ENCODE assay signal across 28 mouse cellular contexts in the genomic region with DNA sequence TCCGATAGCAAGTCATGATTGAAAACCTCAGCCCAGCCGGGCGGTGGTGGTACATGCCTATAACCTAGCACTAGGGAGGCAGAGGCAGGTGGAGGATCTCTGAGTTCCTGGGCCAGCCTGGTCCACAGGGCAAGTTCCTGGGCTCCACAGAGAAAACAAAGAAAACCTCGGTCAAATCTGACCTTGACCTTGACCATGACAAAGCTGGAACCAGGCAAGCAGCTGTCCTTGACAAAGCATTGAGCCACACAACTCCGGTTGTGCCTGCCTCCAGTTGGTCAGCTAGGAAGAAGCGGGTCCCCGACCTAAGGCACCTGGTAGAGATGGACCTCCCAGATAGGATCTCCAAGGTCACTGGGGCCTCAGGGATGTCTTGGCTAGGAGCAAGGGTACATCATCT. TPM values are rescaled to one million over a fixed set of nuclear protein-coding genes. Genes with fewer than 3 reads are reported as not detected.
DNase-seq lines count a peak whose midpoint lies in the region; ATAC-seq and TF ChIP-seq lines count a peak whose summit lies in the region.
"Had no signal": no experiment of that assay in that cellular context is flagged by ENCODE, and none has a peak within 500 bp of the region (broad histone marks: within the 10 kb centered on the region; RNA-seq: fewer than 3 reads in every experiment).

No protein-coding gene starts in this region.

- no peak overlapping the region for H3K4me3 ChIP-seq in heart, embryonic 14.5 days (ENCODE audit: control insufficient read depth in 1 of 2, insufficient read depth in 1 of 2, low read depth in 1 of 2, low read length in 2 of 2)
- no peak overlapping the region for H3K4me3 ChIP-seq in stomach, embryonic 16.5 days (replicated peaks; ENCODE audit: low read length)
- H3K4me3 ChIP-seq in stomach, postnatal 0 days (ENCODE audit: low read depth, low read length), result no peak overlapping the region
- H3K4me3 ChIP-seq in forebrain, embryonic 11.5 days (ENCODE audit: low read depth, low read length), result no peak overlapping the region
- H3K4me3 ChIP-seq: erythroblast, embryonic 14.5 days; forebrain, embryonic 13.5 days; hindbrain, embryonic 13.5 days; midbrain, embryonic 13.5 days; neural tube, embryonic 13.5 days had no signal

- DNase-seq in heart, adult 8-10 months (ENCODE audit: low spot score), result no peak
- no peak for DNase-seq in stomach, postnatal 0 days (ENCODE audit: low spot score)
- DNase-seq in adrenal gland, postnatal 10 days, result peak; percentile 31
- DNase-seq in cerebellum, adult 11 months, result no peak
- no peak for DNase-seq in forebrain, embryonic 11.5 days (ENCODE audit: low spot score)
- DNase-seq: cerebellum, adult 18-20 months; cerebellum, postnatal 10 days; heart, postnatal 36 days; kidney, adult 9 months; kidney, postnatal 14 days; layer of hippocampus, adult 9-11 months; liver; lung, adult 2 months; lung, postnatal 10 days; right cerebral cortex, postnatal 14 days; thymus, postnatal 14 days had no signal

- no peak for ATAC-seq in heart, embryonic 14.5 days (ENCODE audit: insufficient number of reproducible peaks, insufficient read depth, low FRiP score, low read depth)
- no peak for ATAC-seq in stomach, embryonic 16.5 days (ENCODE audit: insufficient read depth, low FRiP score)
- ATAC-seq in stomach, postnatal 0 days (ENCODE audit: low FRiP score, low TSS enrichment), result no peak
- ATAC-seq in forebrain, embryonic 11.5 days (replicated peaks; ENCODE audit: low FRiP score), result no peak
- ATAC-seq: CD4-positive, CD25-positive, alpha-beta regulatory T cell, adult 4 months; forebrain, embryonic 13.5 days; intestine, embryonic 16.5 days; midbrain, embryonic 13.5 days had no signal

- no peak for TF ChIP-seq EP300 in stomach, postnatal 0 days (optimal IDR thresholded peaks at IDR 0.05)

- 76% methylated on average over 7 of the region's 7 CpGs for WGBS in heart, embryonic 14.5 days
- WGBS in stomach, embryonic 16.5 days, result 86% methylated on average over 7 of the region's 7 CpGs
- 88% methylated on average over 7 of the region's 7 CpGs for WGBS in stomach, postnatal 0 days
- 91% methylated on average over 7 of the region's 7 CpGs for WGBS in forebrain, embryonic 11.5 days

- peaks cover 48% of the 10 kb centered on the region for H3K36me3 ChIP-seq in heart, embryonic 14.5 days (ENCODE audit: control insufficient read depth, insufficient read depth, low read length)
- H3K36me3 ChIP-seq in stomach, embryonic 16.5 days (ENCODE audit: control insufficient read depth, insufficient read depth, low read length), result peaks cover 21% of the 10 kb centered on the region
- H3K36me3 ChIP-seq in stomach, postnatal 0 days (ENCODE audit: control insufficient read depth, insufficient read depth, low read length), result peaks cover 25% of the 10 kb centered on the region; the same call in 1 of the 2 replicates
- peaks cover 11% of the 10 kb centered on the region for H3K36me3 ChIP-seq in forebrain, embryonic 11.5 days (ENCODE audit: control insufficient read depth, insufficient read depth, low read length)

- H3K27ac ChIP-seq in heart, embryonic 14.5 days (replicated peaks in 1 of 2; ENCODE audit: control insufficient read depth in 1 of 2, insufficient read depth in 1 of 2, low read depth in 2 of 2, low read length in 2 of 2), result peak overlapping the region; percentile 0 to 28; a peak in 2 of 4 replicates
- 0 out of 2 replicates have a peak overlapping the region, but pooled peaks have one; percentile 10 for H3K27ac ChIP-seq in stomach, embryonic 16.5 days (ENCODE audit: low read length)
- H3K27ac ChIP-seq in stomach, postnatal 0 days (replicated peaks), result no peak overlapping the region
- H3K27ac ChIP-seq in forebrain, embryonic 11.5 days (ENCODE audit: low read depth, low read length), result no peak overlapping the region
- H3K27ac ChIP-seq: forebrain, embryonic 13.5 days; hindbrain, embryonic 13.5 days; liver, embryonic 14.5 days; macrophage; midbrain, embryonic 13.5 days; neural tube, embryonic 13.5 days had no signal

- no peaks in the 10 kb centered on the region for H3K9me3 ChIP-seq in heart, embryonic 14.5 days (ENCODE audit: control insufficient read depth, low read length)
- no peaks in the 10 kb centered on the region for H3K9me3 ChIP-seq in stomach, embryonic 16.5 days (replicated peaks; ENCODE audit: control insufficient read depth, low read length)
- H3K9me3 ChIP-seq in stomach, postnatal 0 days (ENCODE audit: control insufficient read depth, low read length), result no peaks in the 10 kb centered on the region
- no peaks in the 10 kb centered on the region; the same call in 1 of the 2 replicates for H3K9me3 ChIP-seq in forebrain, embryonic 11.5 days (ENCODE audit: control insufficient read depth, low read length)
- H3K9me3 ChIP-seq: forebrain, embryonic 13.5 days; hindbrain, embryonic 13.5 days; midbrain, embryonic 13.5 days; neural tube, embryonic 13.5 days had no signal

- no peak overlapping the region for H3K4me2 ChIP-seq in heart, embryonic 14.5 days (ENCODE audit: low read length)
- no peak overlapping the region for H3K4me2 ChIP-seq in stomach, embryonic 16.5 days (ENCODE audit: low read depth, low read length)
- no peak overlapping the region for H3K4me2 ChIP-seq in stomach, postnatal 0 days (replicated peaks; ENCODE audit: low read depth)
- no peak overlapping the region for H3K4me2 ChIP-seq in forebrain, embryonic 11.5 days (ENCODE audit: low read depth, low read length, severe bottlenecking)
- H3K4me2 ChIP-seq: forebrain, embryonic 13.5 days; heart, embryonic 11.5 days; hindbrain, embryonic 13.5 days; midbrain, embryonic 13.5 days; neural tube, embryonic 13.5 days had no signal

- H3K4me1 ChIP-seq in heart, embryonic 14.5 days (ENCODE audit: control insufficient read depth in 2 of 2, insufficient read depth in 2 of 2, low read length in 2 of 2), result peaks cover 4 to 10% of the 10 kb centered on the region in 2 experiments; a peak in 2 of 4 replicates
- H3K4me1 ChIP-seq in stomach, embryonic 16.5 days (ENCODE audit: control insufficient read depth, insufficient read depth, low read length), result peaks cover 18% of the 10 kb centered on the region
- H3K4me1 ChIP-seq in stomach, postnatal 0 days (replicated peaks; ENCODE audit: control insufficient read depth, insufficient read depth), result peaks cover 13% of the 10 kb centered on the region
- H3K4me1 ChIP-seq in forebrain, embryonic 11.5 days (replicated peaks; ENCODE audit: control insufficient read depth, insufficient read depth, low read length), result 0 out of 2 replicates have a peak, but pooled peaks cover 2% of the 10 kb centered on the region

- no peak overlapping the region for H3K9ac ChIP-seq in heart, embryonic 14.5 days (ENCODE audit: low read length)
- H3K9ac ChIP-seq in stomach, embryonic 16.5 days (ENCODE audit: low read length), result no peak overlapping the region
- H3K9ac ChIP-seq in stomach, postnatal 0 days (ENCODE audit: low read length), result no peak overlapping the region
- H3K9ac ChIP-seq in forebrain, embryonic 11.5 days (ENCODE audit: low read length), result no peak overlapping the region
- H3K9ac ChIP-seq: forebrain, embryonic 13.5 days; hindbrain, embryonic 13.5 days; liver, embryonic 14.5 days; midbrain, embryonic 13.5 days; neural tube, embryonic 13.5 days had no signal

- no peaks in the 10 kb centered on the region for H3K27me3 ChIP-seq in heart, embryonic 14.5 days (ENCODE audit: control insufficient read depth, insufficient read depth, low read length)
- H3K27me3 ChIP-seq in stomach, embryonic 16.5 days (ENCODE audit: control insufficient read depth, insufficient read depth, low read length), result no peaks in the 10 kb centered on the region
- no peaks in the 10 kb centered on the region for H3K27me3 ChIP-seq in stomach, postnatal 0 days (ENCODE audit: control insufficient read depth, insufficient read depth, low read length)
- H3K27me3 ChIP-seq in forebrain, embryonic 11.5 days (ENCODE audit: control insufficient read depth, insufficient read depth, low read length), result no peaks in the 10 kb centered on the region
- H3K27me3 ChIP-seq: forebrain, embryonic 13.5 days; hindbrain, embryonic 13.5 days; midbrain, embryonic 13.5 days; neural tube, embryonic 13.5 days had no signal

- TF ChIP-seq CTCF in stomach, postnatal 0 days (IDR thresholded peaks at IDR 0.05; ENCODE audit: low read depth), result no peak

RNA-seq across cellular contexts. Expression of gene Cyth1, which starts 8.0 kb away (rescaled TPM):
- polyA plus RNA-seq in heart, embryonic 14.5 days (2014; fragmentation: Nextera tagmentation; extraction: Ambion mirVana), result 12.7 and 15.9 TPM in 2 replicates
- 10 to 100 TPM; 34.5 to 56.9 (median 50.9) TPM for total RNA-seq in heart, adult 8-10 months (2022)
- polyA plus RNA-seq in stomach, embryonic 16.5 days (2015; fragmentation: Nextera tagmentation; extraction: Ambion mirVana), result 10.6 and 12.2 TPM in 2 replicates
- polyA plus RNA-seq in stomach, postnatal 0 days (2015; fragmentation: Nextera tagmentation; extraction: Ambion mirVana), result 13.1 and 13.3 TPM in 2 replicates
- 10 to 100 TPM; 51.0 to 56.2 TPM for total RNA-seq in adrenal gland, postnatal 10 days (2021)
- polyA plus RNA-seq in forebrain, embryonic 11.5 days (2014; fragmentation: Nextera tagmentation; extraction: Ambion mirVana), result 11.5 and 12.1 TPM in 2 replicates

RNA-seq across cellular contexts. Expression of gene Usp36, which starts 33.7 kb away (rescaled TPM):
- 9.1 and 11.5 TPM in 2 replicates for polyA plus RNA-seq in heart, embryonic 14.5 days (2014; fragmentation: Nextera tagmentation; extraction: Ambion mirVana)
- total RNA-seq in heart, adult 8-10 months (2022), result 10 to 100 TPM; 13.2 to 14.5 (median 13.9) TPM
- polyA plus RNA-seq in stomach, embryonic 16.5 days (2015; fragmentation: Nextera tagmentation; extraction: Ambion mirVana), result 18.0 and 18.2 TPM in 2 replicates
- polyA plus RNA-seq in stomach, postnatal 0 days (2015; fragmentation: Nextera tagmentation; extraction: Ambion mirVana), result 8.1 and 8.9 TPM in 2 replicates
- 10 to 100 TPM; 18.1 to 20.3 TPM for total RNA-seq in adrenal gland, postnatal 10 days (2021)
- polyA plus RNA-seq in forebrain, embryonic 11.5 days (2014; fragmentation: Nextera tagmentation; extraction: Ambion mirVana), result 16.7 and 17.3 TPM in 2 replicates

Comparison
In these comparisons a context has a peak if more than half of its experiments do, and no peak if none do; other contexts are left out.
1. H3K27ac ChIP-seq: peak in heart, embryonic 14.5 days (2 of 2) and stomach, embryonic 16.5 days (single experiment); none in stomach, postnatal 0 days (single experiment) and forebrain, embryonic 11.5 days (single experiment).